Mouse (Mus musculus) lung, postnatal 14 days (tissue): ENCODE measurements around the gene Kit.

ENCODE experiments used
- DNase-seq: peaks from one replicate; pipeline ENCODE4 v3.0.0; 2021

Gene Kit

DNA sequence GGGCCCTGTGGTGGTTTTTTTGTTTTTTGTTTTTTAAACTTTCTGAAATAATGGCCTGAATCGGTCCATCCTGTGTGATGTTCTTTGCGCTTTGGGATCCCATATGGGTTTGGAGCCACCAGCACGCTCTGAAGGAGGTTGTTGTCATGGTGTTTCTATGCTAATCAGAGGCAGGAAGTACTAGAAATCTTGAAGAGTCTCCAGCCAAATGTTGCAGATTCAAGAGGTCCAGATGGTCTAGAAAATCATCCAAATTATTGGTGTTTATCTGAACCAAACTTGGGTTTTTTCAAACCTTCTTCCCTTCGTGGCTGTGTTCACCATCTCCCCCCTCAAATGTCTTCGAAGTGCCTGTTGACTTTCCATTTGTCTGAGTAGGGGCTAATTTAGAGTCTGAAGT is 72.3 kb downstream of the Kit start:
- DNase-seq: no peak

DNA sequence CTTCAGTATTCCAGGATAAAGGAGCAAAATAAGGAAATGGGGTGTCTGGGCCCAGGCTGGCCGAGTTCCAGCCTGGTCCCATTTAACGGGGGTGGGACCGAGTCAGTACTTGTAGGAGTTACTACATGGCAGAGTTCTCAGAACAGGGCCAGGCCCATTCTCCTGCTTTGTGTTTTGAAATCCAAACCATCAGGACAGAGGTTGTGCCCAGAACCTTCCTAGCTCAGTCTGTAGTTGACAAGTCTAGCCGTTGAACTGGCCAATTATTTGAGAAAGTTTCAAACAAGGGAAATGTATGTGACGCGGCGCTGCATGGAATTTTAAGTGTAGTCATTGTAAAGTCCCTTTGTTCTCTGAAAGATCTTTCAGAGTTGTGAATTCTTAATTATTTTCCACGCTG is 75.8 kb downstream of the Kit start:
- DNase-seq: no peak

DNA sequence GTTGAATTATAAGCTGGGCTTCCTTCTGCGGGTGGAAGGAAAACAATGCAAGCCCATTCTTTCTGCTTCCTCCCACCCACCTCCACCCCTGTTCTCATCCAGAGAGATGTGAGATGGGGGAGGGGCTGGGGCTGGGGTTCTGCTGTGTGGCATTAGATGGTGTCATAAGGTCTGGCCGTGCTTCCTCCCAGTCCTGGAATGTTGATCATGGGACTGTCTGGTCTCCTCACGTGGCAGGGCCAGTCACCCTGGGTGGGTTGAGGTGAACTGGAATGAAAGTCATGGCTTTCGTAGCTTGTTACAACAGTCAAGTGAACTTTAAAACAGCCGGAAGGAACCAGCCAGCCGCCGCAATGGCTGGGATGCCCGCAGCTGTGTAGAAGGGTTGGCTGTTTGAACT is 78.7 kb downstream of the Kit start:
- DNase-seq: no peak

DNA sequence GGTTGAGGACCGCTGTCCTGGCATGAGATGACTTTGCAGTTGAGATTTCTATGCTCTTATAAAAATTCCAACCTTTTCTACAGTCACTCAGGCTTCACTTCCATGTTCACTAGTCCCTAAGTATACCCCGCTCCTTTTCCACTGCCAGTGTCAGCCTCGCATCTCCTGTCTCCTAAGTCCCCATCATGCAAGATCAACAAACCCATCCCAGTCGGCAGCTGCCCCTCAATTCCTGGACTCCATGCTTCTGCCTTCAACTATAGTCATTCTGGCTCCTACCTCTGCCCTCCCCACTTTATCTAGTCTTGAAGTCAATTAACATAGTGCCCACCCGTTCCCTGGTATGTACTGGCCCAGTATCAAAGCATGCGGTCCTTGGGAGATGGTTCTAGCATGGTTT is 83.9 kb downstream of the Kit start:
- no peak for DNase-seq

DNA sequence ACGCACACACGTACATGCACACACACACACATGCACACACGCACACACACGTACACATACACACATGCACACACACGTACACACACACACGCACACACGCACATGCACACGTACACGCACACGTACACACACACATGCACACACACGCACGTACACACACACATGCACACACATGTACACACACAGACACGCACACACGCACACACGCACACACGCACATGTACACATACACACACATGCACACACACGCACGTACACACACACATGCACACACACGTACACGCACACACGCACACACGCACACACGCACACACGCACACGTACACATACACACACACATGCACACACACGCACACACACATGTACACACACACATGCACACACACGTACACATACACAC is 85.6 kb downstream of the Kit start:
- no peak for DNase-seq

DNA sequence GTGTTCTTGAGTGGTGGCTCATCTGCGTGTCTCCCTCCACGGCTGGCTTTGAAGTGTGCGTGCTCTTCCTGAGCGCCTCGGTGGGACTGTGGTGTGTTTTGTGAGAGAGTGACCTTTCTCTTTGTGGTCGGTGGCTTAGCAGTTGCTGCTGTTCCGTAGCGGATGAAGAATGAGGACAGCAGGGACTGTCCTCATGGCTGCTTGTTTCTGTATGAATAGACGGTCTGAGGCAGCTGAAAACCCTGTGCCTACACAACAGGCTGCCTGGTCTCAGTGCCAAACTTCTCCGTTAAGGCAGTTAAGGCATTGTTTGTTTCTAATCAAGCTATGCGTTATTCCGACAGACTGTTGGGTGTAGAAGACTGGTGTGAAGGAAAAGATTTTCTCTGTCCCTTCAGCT is 87.8 kb downstream of the Kit start:
- no peak for DNase-seq

DNA sequence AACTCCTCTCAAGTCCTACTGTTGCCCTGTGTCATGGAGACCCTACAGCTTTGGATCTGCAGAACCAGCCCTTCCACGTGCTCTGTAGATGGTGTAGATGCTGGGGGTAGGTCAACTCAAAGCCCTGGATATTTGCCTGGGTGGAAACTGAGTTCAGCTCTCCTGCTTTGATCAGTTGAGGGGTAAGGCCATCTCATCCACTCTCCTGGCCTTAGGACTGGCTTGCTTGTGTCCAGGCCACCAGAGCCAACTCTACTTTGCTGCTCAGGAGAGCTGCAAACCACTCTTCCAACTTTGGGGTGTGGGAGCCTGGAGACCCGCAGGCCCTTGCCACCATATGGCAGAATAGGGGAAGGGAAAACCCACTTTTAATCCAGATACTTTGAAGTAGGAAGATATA is 89.1 kb downstream of the Kit start:
- DNase-seq: no peak

DNA sequence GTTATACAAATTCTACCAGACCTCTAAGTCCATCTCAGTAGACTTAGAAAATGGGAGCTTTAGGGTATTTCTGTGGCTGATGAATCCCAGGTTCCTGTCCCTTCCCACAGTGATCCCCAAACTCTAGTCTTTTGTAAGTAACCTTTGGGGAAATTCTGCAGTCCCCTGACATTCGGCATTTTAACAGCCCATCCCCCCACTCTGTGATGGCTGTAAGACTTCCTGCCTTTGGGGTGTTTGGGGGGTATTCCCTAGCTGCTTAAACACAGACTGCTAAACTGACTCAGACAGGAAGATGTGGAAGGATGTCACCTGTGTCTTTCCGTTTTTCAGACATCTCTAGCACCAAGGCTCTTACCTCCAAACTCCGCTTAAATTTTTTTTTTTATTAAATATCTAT is 92.4 kb downstream of the Kit start:
- DNase-seq: no peak

DNA sequence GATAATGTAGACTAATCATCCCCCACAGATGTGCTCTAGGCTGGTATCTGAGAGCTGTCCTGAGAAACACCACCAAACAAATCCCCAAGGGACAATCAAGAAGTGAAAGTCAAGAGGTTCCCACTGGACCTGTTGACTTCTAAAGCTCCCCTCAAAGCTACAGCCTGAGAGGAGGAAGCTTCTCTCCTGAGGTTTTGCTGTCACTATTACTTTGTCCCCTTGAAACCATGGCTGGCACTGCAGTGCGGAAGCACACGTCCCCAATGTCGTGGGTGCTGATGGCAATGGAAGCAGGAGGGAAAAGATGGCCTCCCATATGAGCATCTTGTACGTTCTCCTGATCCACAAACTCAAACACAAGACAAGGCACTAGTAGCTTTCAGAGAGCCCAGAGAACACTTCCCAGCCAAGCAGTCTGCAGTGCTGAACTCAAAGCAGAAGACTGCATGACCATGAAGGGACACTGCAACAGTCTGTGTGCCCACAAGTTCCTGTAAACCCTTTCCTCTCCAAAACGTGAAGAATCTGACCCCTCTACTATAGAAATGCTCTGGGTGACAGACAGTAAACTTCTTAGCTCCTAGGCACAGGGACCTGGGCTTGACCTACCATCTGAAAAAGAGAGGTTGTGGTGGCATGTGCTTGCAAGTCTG is 96.5 kb downstream of the Kit start:
- DNase-seq: no peak

DNA sequence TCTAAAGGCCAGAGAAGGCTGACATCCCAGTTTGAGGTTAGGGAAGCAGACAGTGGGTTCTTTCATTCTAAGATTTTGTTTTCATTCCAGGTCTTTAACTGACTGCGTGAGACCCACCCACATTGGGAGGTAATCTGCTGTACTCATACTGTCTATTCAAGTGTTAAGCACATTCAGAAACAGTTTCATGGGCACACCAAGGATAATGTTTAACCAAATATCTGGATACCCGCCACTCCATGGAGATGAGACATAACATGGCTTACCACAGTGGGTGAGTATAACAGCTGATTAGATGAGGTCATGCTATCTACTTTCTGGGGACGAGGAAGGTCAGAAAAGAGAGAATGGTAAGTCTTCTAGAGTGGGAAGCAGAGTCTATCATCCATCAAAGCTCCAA is 101.3 kb downstream of the Kit start:
- DNase-seq: no peak

DNA sequence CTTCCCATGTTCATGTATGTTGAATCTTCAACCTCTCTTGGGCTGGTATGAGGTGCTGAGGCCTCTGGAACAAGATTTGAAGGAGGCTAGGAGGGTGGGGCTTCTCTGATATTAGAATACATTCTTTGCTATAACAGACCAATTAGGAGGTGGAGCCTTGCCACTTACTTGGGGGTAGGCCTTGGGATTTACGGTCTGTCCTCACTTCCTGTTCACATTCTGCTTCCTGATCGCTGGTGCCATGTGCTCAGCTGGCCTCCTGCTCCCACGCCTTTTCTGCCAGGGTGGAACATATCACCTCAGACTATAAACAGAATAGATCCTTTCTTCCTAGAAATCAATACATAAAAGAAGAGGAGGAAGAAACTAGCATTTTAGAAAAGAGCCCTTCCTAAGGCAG is 105.2 kb downstream of the Kit start:
- no peak for DNase-seq

DNA sequence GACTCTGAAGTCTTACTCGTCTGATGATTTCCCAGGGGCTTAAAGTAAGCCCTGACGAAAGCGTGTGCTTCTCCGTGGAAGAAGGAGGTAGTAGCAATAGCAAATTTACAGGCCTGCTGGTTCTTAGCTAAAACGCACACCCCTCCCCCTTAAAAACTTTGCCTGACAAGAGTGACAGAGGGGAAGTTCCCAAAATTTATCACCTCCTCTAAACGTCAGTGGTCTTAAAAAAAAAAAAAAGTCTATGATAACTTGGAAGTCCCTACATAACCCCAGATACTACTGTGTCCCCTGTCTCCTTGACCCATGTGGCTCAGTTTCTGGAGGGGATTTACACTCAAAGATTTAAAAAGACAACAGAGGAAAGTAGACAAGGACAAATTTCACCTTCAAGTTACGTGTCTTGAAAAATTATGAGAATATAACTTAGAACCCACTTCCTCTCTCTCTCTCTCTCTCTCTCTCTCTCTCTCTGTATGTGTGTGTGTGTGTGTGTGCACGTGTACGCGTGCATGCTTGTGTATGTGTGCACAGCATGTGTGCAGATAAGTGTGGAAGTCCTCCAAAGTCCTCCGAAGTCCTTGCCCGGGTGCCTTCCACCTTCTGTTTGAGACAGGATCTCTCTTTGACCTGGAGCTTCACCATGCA is 120.6 kb downstream of the Kit start:
- no peak for DNase-seq

DNA sequence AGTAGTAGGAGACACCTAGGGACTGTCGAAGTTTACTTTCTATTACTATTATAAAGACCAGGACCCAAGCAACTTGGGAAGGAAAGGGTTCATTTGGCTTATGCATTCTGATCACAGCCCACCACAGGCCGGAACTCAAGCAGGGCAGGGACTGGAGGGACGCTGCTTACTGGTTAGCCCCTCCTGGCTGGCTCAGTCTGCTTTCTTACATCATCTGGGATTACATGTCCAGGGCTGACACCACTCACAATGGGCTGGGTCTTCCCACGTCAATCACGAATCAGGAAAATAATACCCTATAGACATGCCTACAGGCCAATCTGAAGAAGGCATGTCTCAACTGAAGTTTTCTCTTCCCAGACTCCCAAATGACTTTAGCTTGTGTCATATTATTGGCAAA is 122.2 kb downstream of the Kit start:
- DNase-seq: no peak

DNA sequence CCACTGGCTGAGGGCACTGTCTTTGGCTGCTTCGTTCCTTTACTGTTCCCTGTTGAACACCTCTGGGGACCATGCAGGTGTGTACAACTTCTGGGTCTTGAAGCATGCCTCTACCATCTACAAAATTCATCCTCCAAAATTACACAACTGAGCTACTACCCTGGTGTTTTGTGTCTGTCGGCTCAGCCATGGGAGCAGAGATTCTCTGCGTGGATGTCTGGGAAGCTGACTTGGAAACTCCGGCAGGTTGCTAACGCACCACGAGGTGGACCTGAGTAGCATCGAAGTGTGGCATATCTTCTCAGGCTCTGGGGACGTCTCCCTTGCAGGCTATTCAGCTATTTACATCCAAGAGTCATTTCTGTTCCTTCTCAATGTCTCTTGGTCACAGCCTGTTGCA is 123.8 kb downstream of the Kit start:
- no peak for DNase-seq

DNA sequence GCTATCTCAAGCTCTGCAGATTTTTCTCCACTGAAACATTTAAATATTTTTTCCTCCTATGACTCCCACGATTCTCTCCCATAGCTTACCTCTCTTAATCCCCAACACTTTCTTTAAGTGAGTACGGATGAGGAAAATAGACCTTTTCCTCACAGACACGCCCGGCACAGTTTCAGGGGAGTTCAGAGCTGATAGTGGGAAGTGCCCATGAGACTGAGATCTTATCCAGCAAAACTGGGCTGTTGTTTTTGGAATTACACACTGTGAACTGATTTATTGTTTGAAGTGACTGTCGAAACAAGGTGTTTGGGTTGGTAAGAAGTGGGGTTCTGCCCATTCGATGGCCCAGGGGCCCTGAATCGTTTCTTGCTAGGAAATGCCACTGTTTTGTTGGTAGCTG is 124.4 kb downstream of the Kit start:
- DNase-seq: no peak

DNA sequence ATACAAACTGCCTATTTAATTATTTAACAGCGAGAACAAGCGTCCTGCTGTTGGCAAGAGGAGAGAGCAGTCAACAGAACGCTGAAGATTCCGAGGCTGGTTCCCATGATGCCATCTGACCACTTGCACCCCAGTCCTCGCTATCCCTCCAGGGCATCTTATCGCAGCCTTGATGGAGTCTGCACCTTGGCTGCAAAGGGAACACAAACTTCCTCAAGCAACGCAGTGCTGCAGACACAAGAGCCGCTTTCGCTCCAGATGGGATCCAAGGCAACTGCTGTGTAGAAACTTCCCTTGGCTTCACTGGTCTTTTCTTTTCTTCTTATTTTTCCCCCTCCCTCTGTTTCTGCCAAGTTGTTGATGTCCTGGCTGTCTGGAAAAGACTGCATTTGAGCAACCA is 124.8 kb downstream of the Kit start:
- no peak for DNase-seq

DNA sequence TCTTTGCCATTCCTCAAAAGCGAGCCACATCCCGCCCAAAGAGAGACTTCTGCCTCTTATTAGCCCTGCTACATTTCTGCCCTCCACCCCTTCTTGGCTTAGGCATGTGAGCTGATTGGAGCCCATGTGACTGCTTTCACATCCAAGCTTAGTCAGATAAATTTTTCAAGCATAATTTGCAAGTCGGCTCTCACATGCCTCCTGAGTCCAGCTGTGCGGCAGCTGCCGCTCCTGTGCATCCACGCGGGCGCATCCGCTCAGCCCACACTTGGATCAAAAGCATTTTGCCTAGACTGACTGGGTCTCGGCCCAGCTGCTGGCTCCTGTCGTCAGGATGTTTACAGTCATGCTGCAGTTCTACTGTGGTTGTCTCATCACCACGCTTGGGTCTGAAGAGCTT is 126.9 kb downstream of the Kit start:
- peak; percentile 18 for DNase-seq

DNA sequence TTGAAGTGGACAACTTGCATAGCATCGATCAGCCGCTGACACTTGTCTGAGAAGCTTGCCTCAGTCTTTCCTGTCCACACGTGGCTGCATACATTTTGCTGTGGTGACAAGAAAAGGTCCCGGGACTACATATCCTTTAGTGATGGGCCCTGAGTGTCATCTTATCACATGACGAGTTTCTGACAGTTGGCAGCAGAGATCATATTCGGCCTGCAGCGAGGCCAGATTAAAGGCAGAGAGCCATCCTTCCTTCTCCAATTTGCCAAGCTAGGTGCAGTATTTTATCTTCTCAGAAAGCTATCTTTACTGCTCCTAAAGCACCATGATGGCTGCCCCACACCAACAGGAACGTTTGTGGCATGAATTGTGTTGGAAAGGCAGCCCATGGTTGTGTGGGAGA is 127.4 kb downstream of the Kit start:
- no peak for DNase-seq

DNA sequence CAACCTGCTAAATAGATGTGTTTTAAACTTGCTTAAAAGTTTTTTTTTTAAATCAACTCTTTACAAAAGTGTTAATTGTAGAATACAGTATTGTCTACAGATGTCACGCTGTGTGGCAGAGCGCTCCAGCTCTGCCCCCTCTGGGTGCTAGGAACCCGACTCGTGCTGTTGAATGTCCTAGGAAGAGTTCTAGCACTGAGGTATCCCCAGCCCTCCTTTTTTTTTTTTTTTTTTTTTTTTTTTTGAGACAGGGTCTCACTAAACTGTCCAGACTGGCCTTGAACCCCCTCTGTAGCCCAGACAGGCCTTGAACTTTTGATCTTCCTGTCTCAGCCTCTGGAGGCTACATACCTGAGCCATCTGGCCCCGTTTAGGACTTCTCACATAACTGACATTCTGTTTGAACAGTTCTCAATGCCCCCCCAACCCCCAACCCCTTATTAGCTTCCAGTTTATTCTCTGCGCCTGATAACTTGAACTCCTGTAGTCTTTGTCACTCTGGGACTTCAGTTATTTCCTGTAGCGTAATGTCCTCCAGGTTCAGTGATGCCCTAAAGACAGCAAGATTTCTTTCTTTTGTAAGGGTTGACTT is 130.0 kb downstream of the Kit start:
- no peak for DNase-seq

DNA sequence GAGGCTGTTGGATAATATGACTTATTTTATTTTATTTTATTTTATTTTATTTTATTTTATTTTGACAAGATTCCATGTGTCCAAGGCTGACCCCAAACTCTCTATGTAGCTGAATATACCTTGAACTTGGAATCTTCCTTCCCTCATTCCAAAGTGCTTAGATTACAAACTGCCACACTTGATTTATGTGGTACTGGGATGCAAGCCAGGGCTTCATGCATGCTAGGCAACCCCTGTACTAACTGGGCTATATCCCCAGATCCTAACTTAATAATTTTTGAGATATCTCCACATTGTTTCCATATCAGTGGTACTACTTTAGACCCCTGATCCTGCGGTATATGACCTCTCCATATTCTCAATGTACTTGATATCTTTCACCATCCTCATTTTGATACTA is 130.7 kb downstream of the Kit start:
- no peak for DNase-seq
